Mouse (Mus musculus) A20 (cell line): ENCODE results near the gene Rapgef6.

Experiments
- DNase-seq: peaks from one replicate; pipeline ENCODE4 v3.0.0-alpha.2; 2011; ENCODE audit warnings: low read depth, low spot score

Rapgef6 gene

DNA sequence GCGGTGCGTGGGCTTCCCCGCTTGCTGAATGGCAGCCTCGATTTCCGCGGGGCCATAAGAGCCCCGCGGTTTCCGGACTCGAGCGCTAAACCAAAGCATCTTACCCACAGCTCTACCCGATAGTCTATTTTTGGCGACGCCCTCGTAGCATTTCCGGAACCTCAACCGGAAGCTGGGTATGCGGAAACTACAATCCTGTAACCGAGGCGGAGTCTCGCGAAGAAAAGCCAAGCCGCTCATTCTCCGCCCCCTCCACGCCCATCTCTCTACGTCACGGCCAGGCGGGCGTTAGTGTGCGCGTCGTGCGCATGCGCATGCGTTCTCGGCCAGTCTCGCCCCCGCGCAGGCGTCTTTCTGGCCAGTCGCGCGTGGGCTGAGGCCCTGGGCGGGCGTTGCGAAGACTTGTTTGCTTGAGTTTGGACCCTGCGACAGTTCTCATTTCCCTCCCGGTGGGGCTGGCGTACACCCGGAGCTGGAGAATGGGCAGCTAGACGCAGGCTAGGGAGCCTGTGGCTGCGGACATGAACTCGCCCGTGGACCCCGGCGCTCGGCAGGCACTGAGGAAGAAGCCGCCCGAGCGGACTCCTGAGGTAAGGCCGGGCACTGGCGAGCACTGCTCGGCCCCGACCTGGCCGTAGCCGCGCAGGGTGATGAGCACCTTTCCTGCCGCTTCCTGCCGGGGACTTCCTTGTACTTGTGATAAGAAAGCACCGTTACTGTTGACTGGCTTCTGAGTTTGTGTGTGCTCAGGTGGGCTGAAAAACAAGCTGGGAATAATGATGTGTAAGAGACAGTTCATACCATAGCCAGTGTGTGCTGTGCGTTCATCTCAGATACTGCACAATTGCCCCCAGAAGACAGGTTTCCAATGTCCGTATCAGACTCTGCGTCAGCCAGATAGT is at the start of gene Rapgef6:
Gene Rapgef6 (plus strand): TSS at position 319 of the 902 bp plus-strand sequence.
- peak; percentile 99 for DNase-seq

DNA sequence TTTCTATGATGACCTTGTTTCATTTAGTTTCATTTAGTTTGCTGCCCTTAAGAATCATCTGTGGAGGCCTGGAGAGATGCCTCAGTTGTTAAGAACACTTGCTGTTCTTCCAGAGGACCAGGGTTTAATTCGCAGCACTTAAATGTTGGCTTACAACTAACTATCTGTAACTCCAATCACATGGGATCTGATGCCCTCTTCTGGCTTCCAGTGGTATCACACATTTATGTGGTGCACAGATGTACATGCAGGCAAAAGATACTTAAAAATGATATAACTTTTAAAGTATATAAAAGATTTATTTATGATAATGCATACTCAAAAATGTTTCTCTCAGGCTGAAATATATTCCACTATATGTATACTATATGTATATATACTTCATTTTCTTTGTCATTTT is 44.2 kb upstream of the Rapgef6 start:
- DNase-seq = peak; percentile 58

DNA sequence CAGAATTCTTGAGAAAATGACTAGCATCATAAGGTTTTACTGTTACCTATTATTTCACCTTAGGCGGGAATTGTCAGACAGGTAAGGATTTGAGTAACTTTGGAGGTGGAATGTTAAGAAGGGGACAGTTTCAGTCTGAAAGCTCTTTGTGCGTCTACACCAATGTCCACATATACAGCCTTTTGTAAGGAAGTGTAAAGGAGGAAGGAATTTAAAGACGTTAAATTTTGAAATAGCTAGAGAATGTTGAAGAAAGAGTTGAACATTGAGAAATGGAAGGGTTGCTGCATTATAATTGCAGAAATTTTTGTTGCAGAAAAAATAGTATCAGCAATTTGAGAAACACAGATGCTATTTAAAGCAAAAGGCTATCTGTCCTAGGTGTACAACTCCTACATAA is 36.6 kb upstream of the Rapgef6 start:
- no peak for DNase-seq

DNA sequence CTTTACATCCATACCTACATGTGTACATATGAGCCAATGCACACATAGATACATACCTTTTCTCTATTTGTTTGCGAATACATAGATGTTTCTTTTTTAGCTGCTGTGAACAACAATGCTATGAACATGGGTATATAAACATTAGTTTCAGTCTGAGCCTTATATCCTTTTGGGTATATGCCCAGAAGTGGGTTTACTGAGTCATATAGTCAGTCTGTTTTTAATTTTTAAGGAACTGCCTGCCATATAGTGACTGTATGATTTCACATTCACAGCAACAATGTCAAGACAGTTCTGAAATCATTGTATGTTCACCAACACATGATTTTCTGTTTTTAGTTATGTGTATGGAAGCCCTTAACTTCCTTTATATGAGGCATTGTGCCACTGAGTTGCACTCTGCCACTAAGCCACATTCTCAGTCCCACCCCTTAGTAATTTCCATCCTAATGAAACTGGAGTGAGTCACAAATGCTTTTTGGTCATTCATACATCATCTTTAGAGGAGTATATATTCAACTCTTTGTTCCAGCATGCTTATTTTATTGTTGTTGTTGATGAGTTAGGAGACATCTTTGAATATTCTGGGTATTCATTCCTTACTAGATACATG is 30.6 kb upstream of the Rapgef6 start:
- no peak for DNase-seq

DNA sequence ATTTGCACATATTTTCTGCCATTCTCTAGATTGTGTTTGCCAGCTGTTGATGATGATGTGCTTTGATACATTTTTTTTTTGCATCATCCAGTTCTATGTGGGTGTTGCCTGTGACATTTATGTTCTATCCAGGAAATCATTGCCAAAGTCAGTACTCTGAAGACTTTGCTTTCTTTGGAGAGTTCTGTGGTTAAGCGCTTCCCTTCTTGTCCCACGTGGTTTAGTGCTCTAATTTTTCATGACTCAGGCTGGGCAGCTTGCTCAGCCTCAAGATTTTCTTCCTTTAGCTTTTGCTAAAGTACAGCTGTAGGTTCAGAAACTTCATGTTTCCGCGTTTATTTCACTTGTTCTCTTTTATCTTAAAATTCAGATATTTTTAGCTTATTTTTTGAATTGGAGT is 30.1 kb upstream of the Rapgef6 start:
- DNase-seq = no peak

DNA sequence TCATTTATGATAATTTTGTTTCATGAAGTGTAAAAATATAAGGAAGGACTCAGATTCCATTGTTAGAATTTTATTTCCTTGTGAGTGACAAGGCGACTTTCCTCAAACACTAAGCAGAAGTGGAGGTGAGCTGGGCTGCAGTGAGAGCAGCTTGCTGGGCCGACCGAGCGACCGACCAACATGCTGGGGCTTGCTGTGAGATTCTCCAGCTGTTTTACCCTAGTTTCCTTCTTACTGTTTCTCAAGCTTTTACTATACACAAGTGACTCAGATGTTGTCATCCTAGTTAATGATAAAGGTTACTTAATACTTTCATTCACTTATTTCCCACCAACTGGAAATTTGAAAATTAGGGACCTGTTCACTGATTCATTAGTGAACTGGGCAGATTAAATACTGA is 22.8 kb upstream of the Rapgef6 start:
- DNase-seq = no peak

DNA sequence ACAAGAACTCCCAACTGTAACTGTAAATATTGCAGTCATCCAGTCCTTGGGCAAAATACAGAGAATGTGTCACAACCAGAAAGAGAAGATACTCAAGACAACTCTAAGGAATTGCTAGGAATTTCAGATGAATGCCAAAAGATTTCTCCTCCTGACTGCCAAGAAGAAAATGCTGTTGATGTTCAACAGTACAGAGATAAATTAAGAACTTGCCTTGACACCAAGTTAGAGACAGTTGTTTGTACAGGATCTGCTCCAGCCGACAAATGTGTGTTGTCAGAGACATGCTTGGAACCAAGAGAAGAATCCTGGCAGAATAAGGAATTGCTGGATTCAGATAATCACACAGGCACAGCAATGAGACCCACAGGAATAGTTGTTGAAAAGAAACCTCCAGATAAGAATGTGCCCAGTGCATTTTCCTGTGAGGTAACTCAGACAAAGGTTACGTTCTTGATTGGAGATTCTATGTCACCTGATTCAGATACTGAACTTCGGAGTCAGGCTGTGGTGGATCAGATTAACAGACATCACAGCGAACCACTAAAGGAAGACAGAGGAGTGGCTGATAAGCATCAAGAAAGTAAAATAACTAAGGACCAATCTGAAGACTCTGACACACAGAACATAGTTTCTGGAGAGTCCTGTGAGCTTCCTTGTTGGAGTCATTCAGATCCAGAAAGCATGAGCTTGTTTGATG is 20.0 kb upstream of the Rapgef6 start:
- no peak for DNase-seq

DNA sequence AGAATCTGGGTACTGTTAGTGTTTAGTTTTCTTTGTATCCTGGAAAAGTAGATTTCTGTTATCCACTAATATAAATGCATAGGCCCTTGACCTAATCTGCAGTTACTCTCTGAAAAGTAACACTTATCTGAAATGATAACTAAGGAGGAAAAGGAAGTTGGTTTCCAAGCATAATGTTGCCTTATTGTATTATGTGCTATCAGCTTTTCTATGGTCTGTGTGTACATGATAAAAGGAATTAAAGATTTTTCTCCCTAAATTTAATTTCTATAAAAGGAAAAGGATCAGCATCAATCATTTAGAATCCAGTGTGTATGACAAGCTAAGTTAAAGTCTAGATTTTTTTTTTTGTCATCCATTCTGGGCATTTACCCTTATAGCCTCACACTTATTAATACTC is 9.1 kb upstream of the Rapgef6 start:
- DNase-seq = no peak

DNA sequence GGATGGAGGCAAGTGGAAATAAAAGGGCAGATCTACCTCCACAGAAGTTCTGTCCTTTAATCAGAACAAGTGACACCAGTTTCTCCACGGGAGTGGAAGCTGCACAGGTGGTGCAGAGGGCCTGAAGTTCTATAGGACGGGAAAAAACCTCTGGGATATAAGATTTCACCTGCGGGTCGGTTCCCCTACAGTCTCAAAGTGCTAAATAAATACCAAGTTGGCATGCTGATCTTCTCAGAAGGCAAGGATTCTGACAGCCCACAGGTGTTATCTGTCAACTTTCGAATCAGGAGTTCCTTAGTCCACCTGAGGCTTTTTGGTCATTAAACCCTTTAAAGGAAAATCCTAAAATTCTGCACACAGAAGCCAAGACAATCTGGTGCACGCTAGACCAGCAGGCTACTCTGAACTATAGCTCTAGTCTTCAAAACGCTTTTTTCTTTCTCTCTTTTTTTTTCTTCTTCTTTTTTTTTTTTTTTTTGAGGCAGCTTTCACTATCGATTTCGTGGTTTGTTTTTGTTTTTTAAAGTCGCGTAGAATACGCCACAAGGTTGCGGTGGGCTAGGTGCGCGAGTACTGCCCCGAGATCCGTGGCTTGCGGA is 619 bp upstream of the Rapgef6 start:
- no peak for DNase-seq

DNA sequence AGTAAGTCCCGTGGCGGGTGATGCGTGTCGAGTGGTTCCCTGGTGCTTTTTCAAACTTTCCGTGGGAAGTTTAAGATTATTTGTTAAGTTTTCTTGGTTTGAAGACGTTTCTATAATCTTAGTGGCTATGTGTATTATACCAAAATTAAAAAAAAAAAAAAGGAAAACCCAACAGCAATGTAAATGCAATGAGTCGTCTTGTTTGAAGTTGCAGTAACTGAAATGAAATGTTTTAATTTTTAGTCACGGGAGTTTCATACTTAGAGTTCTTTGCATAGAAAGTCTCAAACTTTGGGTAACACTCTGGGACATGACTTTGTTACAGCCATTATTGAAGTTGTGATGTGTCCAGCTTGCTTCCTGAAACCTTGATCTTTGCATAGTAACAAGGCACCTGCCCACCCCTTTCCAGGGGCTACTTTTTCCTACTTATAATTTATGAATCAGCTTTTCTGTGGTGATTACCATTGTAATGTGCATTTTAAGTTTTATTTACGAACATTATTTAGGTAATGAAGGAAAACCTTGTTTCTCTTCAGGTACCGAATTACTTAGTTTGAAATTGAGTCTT is 869 bp downstream of the Rapgef6 start:
- DNase-seq = peak; percentile 49

DNA sequence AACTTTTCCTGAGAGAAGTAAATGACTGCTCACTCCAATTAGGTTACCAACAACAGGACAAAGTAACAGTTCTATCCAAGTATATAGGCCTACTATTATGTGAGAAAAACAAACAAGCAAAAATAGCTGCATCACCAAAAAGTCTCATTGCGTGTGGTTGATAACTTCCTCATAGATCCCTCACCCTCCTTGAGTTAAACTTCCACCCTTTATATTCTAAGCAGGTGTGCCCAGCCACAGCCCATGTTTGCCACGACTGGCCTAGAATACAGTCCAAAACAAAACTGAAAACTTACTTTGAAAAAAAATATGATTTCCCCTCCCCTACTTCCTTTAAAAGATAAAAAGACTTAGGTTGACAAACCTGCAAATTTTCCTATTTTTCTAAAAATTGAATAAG is 5.4 kb downstream of the Rapgef6 start:
- peak; percentile 59 for DNase-seq

DNA sequence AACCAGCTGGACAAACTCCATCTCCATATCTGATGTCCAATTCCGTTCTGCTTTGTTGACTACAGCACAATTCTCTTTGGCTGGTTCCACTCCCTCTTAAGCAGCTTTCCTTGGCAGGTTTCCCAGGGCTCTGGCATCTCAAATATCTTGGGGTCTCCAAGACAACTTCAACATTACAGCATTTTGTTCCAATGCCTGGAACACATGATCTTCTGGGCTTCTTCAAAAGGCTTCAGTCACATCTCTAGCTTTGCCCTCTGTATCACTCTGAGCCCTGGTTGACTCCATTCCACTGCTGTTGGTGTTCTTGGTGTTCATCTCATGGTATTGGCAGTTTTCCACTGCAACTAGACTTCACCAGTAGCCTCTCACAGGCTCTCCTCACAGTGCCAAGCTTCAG is 7.7 kb downstream of the Rapgef6 start:
- no peak for DNase-seq

DNA sequence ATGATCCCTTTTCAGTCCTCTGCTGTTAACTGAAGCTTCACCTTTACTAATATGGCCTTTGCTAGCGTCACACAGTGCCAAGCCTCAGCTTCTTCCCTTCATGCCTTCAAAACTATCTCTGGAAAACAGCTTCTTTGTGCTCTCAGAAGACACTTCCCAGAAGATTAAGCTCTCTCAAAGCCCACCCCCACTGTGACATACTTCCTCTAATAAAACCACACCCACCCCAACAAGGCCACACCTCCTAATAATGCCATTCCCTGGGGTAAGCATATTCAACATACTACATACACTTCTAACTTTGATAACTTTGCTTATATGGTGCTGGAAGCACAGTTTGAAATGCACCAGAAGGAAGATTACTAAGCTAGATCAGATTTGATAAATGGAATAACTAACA is 8.3 kb downstream of the Rapgef6 start:
- DNase-seq = no peak

DNA sequence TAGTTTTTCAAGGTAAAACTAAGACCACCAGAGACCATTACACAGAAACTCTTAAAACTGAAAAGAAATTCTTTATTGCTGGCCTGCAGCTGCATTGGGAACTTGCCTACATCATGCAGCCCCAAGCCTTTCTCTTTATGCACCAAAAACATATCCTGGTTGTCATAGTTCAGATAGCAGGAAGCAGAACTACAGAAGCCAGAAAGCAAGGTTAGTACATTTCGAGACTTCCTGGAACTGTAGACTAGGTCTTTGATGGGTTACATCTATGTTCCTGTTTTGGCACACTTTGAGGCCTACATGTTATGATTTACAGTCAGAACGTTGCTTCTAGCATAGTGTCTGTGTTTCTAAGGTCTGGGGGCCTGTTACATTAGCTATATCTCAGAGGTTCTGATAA is 11.2 kb downstream of the Rapgef6 start:
- DNase-seq = peak; percentile 48

DNA sequence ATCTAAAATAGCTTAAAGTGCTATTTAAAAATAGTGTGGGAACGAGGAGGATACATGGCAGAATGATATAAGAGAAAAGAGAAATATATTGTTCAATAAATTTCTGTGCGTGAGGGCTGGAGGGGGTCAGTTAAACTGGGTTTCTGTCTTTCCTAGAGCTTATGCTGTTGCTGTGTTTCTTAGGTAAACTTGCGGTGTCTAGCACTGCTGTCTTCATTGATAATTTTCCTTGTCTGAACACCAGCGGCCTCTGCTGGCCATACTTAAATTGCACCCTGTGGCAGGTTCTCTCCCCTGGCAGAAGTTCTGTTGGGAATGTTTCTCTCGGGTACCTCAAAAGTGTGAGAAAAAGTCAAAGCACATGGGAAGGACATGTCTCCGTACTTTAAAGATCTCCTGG is 12.2 kb downstream of the Rapgef6 start:
- DNase-seq = peak; percentile 64

DNA sequence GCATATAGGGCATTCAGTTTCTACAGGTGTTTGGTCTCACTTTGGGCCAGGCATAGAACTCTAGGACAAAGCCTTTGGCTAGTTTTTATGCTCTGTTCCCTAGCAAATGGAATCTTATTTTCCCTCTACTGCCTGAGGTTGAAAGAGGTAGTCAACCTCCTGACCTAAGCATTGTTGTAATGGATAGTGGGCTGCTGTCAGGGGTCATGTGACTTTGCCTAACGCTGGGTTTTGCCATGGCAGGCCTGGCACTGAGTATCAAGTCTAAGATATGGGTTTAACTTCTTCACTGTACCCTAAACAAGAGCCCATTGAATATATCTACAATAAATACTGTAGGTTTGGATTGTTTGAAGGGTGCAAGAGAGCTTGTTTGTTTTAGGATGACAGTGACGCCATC is 16.4 kb downstream of the Rapgef6 start:
- DNase-seq = no peak

DNA sequence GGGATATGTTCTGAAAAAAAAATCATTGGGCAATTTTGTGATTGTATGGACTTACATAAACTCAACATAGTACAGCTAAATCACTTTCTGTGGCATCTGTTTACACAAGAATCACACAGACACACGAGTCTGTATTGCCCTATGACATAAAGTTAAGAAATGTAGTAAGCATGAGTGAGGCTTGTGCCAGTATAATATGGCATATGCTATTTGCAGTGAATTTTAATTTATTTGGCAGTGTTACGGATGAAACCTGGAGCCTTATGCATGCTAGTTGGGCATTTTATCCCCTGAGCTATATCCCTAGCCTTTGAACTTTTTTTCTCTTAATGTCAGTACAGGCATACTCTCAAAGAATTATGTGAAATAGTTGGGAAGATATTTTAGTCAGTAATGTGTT is 16.8 kb downstream of the Rapgef6 start:
- DNase-seq = no peak

DNA sequence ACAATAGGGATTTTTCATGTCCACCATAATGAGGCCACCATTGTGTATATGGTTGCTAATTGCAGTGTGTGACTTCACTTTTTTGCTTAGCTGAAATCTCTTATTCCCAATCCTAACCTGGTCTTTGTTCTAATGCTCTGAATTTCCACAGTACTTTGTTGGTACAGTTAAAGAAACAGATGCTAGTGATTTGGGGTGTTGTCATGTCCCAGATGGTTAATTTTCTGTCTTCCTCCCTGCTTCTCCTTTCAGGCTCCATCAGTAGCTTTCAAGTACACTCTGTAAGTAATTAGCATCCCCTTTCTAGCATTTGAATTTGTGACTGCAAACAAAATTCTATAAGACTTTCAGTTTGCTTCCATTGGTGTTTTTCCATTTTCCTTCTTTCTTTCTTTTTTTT is 17.7 kb downstream of the Rapgef6 start:
- no peak for DNase-seq

DNA sequence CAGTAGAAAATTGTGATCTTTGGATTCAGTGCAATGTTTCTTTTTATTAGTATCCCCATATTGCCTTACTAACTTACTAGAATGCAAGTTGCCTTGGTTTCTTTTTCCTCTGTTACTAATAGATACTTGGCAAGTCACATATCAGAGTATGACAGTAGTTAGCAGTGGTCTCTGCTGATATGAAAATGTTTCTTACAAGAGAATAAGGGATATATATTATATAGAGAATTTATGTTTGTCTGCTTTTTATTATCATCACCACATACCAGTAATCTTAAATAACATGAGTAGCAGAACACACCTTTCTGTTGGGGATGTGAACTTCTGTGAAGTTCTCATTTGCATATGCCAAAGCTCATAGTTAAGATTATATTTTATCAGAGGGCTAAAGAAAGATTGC is 19.8 kb downstream of the Rapgef6 start:
- DNase-seq = no peak

DNA sequence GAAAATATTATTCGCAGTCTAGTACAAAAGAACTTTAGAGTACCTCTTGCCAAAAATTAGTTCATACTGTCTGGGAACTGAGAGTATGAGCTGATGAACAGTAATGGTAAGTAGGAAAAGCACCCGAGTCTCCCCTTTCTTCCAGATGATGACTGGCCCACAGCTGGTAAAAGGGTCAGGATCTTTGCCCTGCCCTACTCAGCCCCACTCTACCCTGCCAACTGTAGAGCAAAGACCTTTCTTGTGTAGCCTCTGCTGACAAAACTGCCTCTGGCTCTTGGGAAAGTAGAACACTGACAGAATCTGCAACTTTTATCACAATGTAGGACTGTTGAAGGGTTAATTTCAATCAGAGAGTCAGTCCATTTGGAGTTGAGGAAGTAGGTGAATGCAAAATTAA is 32.3 kb downstream of the Rapgef6 start:
- peak; percentile 48 for DNase-seq

DNA sequence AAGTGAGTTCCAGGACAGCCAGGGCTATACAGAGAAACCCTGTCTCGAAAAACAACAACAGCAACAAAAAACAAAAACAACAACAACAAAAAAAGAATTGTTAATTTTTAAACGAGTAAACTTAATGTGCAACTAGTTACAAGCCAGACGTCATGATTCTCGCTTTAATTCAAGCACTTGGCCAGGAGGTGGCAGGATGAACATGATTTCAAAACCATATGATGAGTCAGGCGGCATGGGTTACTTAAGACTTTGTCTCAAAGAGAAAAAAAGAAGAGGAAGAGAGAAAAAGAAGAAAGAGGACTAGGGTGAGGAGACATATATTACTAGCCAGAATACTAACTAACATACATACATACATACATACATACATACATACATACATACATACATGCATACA is 40.1 kb downstream of the Rapgef6 start:
- peak; percentile 35 for DNase-seq

DNA sequence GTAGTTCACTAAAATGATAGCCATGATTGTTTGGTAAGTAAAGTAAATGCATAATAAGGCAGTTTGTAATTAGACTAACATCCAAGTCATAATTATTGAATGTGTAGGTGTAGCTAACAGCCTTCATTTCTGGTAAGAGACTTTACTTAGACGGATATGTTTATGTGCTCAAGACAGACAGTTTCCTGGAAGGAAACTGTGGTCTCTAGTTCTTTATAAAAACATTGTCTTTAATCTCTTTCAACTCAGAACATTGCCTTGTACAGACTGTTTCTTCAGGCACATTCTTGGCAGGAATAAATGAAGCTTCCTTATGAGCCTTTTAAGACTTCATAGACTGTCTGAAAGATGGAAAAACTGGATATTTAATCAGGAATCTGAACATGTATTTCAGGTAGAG is 45.3 kb downstream of the Rapgef6 start:
- no peak for DNase-seq
